Mouse (Mus musculus) thymus, adult 18-20 months (tissue): ENCODE measurements around the gene Dnajb4.

Experiments used
- DNase-seq, 2 experiments: peaks; one replicate each; pipeline ENCODE4 v3.0.0; 2022; ENCODE audit warnings: mixed read lengths in 2 of 2

Gene Dnajb4

DNA sequence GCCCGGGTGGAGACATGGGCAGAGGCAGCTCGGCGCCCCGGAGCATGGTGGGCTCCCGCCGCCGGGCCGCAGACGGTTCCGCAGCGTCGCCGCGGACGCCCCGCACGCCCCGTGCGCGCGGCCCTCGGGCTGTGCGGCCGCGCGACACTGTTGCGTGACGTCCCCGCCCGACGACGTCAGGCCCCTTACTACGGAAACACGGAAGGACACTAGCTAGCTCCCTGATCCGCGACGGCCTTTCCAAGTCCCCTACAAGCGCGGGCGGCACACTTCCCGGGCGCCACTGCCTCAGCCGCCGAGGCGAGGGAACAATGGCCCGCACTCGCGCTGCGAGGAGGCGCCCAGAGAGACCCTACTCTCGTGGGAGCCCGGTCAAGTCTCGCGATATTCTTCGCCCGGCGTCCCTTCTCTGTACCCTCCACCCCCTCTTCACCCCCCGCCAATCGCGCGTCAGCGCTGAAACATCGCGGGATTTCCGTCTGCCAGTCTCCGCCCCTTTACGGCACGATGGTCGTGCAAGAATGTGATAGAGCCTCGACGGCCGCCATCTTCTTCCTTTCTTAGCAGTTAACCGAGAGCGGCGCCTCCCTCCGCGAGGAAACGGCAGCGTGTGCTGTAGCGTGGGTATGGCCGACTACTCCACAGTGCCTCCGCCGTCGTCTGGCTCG is at the start of gene Dnajb4, which contains the start of gene Fubp1:
Dnajb4 (minus strand) TSS at position 336 of the 668 bp plus-strand sequence.
Fubp1 (plus strand) TSS at position 456 of the 668 bp plus-strand sequence.
- peak; percentile 100 for DNase-seq

DNA sequence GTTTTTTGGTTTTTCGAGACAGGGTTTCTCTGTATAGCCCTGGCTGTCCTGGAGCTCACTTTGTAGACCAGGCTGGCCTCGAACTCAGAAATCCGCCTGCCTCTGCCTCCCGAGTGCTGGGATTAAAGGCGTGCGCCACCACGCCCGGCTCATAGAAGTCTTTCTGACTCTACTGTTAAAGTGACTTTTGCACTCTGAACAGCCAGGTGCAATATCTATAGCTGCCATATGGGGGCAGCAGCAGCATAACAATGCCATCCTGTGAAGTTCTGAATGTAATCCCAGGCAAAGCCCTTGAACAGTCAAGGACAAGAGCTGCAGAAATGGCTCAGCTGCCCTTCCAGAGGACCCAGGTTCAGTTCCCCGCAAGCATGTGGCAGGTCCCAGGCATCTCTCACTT is 49.3 kb upstream of the Dnajb4 start:
- DNase-seq: peak in 1 of 2 experiments; percentile 25

DNA sequence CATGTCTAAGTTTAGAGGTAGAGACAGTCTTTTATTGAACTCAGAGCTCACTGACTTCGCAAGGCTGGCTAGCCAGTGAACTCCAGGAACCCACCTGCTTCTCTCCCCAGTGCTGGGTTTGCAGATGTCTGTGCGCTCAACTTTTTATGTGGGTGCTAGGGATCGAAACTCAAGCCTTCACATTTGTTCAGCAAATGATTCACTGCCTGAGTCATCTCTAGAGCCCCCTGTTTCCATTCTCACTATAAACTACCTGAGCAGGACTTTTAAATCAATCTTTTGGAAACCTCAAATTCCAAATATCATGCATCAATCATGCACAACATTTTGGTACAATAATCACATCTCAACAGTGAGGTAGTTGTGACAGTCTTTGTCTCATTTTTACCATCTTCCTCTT is 47.4 kb upstream of the Dnajb4 start:
- no peak for DNase-seq

DNA sequence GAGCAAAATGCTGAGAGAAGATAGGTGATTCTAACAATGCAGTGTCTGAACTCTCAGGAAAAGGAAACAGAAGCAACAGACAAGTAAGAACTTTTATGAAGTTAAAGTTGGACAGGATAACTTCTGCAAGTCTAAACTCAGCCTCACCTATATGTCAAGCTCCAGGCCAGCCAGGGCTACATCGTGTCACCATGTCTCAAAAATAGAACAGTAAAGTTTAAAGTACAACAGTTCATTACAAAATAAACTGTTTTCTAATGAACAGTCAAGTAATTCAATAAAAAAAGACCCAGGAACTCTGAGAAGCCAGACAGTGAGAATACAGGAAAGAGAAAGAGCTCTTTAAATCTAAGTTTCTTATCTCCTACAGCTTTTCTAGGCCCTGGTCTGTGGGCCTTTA is 40.4 kb upstream of the Dnajb4 start:
- no peak for DNase-seq

DNA sequence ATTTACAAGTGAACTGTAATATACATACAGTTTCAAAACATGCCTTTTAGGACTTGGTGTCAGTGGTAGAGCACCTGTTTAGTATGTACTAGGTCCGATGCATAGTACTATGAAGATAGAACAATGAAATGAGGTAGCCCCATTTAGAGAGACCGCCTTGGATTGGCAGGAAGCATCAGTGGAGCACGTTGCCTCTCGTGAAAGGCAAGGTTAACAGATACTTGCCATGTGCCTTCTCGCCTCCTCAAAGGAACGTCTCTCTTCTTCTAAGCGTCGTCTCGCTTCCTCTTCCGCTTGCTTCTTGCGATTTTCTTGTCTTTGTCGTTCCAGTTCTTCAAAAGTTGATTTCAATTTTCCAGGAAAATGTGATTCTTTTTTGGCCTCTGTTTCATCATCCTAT is 37.6 kb upstream of the Dnajb4 start:
- DNase-seq: no peak

DNA sequence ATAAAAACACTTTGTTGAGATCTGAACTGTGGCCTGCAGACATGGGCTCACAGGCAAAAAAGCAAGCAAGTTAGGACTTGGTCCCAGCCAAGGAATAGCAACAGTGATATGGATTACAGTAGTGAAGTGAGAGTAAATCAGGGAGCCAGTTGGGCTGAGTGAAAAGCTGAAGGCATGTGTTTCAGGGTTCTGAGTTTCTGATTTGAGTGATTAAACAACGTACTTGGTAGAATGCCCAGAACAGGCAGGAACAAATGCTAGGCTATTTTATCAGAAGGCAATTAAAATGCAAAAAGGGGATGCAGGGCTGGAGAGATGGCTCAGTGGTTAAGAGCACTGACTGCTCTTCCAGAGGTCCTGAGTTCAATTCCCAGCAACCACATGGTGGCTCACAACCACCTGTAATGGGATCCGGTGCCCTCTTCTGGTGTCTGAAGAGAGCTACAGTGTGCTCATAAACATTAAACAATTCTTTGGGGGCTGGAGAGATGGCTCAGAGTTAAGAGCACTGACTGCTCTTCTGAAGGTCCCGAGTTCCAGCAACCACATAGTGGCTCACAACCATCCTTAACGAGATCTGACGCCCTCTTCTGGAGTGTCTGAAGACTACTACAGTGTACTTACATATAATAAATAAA is 35.3 kb upstream of the Dnajb4 start:
- DNase-seq: no peak

DNA sequence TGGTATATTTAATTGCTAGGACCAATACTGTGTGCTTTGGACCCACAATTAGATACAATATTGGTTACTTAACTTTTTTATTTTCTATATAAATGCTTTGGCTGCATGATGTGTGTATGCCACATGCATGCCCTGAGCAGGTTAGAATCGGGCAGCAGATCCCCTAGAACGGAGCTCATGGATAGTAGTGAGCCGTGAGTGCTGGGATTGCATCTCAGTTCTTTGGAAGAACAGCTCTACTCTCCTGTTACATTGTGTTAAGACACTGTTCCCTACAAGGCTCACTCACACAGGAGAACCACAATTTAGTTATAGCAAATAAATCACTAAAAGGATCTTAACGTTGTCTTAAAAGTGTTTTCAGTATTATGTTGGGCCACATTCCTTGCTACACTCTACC is 33.2 kb upstream of the Dnajb4 start:
- no peak for DNase-seq

DNA sequence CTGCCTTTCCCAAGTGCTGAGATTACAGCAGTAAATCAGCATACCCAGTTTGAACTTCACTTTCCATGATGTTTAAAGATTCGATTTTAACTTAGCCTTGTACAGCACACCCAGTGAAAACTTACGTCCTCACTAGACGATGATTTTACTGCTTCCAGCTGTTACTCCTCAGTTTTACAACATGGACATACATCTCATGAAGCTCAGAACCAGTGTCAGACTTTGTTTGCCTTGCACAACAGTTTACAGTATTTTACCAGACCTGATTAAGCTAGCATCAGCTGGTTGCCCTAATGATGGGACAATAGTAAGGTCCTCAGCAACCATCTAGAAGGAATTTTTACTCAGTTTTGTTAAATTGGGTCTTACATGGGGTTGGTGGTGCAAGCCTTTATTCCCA is 31.0 kb upstream of the Dnajb4 start:
- no peak for DNase-seq

DNA sequence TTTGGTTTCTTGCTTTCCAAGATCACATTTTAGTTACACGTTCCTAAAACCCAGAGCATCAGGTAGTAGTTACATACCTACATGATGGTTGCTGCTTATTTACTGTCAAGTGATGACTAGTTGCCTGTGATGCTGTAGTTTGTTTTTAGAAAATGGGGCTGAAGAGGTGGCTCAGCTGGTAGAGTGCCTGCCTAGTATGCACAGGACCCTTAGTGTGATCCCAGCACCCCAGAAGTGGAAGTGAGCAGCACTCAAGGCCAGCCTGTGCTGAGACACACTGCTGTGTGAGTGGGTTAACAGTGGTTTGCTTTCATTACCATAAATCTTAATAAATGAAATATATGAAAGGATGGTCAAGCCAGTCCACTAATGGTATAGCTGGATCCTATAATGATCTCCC is 29.5 kb upstream of the Dnajb4 start:
- no peak for DNase-seq

DNA sequence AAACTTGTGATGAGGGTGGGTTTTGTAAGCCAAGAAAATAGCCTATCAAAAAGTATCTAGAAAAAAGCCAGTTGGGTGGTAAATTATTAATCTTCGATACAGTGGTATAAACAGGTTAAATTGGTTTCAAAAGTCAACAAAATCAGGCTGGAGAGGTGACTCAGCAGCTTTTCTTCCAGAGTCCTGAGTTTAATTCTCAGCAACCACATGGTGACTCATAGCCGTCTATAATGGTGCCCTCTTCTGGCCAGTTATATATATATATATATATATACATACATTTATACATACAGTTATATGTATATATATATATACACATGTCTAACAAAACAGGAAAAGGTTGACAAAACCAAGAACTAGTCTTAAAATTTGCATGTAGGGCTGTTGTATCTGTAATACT is 28.7 kb upstream of the Dnajb4 start:
- no peak for DNase-seq

DNA sequence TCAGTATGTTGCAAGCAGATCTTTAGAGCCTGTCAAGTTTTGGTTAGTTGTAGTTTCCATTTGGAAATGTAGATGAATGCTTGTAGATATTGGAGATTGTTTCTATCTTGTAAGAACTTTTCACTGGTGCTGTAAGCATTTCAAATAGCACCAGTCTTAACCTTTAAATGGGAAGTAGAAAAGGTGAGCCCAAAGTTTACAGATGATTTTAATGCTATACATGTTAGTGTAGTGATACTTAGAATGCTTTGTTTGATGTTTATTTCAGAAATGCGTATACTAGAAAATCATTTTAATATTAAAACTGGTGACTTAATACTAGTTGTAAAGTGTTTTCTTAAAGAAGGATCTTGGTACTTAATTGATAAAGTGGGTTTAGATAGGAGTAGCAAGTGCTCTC is 25.7 kb upstream of the Dnajb4 start:
- DNase-seq: no peak

DNA sequence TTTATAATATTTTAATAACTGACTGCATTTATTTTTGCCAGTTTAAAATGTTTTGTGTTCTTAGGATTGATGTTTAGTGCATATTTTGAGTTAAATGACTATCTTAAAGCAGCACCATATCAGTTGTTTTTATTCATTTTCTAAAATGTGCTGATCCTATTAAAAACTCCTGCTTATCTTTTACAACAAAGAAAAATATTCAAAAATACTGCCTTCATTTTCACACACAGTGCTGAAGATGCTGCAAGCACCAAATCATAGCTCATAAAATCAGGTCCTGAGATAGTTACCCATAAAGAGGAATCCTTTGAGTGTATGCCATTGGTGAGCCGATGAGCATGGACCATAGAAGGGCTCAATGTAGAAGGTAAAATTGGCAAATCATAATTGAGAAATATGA is 25.1 kb upstream of the Dnajb4 start:
- no peak for DNase-seq

DNA sequence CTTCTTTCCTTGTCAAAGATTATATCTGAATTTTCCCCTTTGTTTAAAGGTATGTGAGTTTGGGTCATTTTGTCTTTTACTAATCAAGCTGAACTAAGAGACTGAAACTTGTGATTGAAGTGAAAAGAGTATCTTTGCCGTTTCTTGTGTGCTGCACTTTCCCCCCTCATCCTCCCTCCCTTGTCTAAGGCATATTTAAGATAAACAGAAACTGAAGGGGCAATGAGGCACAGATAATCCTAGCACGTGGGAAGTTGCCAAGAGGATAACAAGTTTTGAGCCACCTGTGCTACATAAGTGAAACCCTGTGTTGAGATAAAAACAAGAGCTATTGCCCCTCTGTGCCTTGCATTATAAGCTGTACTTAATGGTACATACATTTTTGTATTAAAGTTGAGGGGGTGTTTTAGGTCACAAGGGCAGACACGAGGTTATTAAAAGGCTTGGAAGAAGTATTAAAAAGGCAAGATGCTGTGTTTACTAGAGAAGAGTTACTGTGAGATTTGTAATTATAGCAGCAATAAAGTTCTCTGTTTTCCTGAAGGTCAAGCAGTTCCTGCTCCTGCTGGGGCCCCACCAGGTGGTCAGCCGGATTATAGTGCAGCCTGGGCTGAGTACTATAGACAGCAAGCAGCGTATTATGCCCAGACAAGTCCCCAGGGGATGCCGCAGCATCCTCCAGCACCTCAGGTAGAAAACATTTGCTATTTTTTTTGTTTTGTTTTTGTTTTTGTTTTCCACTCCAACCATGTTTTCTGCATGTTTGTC is 21.4 kb upstream of the Dnajb4 start:
- no peak for DNase-seq

DNA sequence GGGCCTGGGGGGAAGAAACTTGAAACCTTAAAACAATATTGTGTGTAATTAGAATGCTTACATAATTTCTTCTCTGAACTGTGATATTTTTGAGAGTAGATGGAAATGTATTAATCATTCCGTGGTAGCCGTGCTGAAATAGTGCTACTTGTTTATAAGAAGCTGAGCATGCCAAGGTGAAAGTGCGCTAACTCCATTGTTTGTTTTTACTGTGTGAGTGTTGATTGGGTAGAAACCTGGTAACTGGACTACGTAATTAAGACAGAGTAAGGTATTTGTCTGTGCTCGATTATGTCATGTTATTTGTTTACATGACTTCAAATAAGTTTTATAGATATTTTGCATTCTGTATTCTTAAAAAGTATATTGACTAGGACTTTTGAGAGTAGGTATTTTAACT is 19.2 kb upstream of the Dnajb4 start:
- no peak for DNase-seq

DNA sequence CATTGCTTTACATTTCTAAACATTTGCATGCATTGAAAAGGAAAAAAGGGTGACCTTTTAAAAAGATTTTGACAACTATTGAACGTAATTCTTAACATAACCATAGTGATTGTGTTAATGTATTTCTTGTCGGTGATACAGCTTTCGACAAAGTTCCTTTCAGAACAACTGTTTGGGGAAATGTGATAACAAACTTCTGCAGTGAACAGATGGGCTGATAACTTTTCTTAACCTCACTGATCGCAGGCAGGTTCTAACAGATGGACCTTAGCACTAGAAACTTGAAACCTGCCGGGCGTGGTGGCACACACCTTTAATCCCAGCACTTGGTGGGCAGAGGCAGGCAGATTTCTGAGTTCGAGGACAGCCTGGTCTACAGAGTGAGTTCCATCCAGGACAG is 18.7 kb upstream of the Dnajb4 start:
- DNase-seq: no peak

DNA sequence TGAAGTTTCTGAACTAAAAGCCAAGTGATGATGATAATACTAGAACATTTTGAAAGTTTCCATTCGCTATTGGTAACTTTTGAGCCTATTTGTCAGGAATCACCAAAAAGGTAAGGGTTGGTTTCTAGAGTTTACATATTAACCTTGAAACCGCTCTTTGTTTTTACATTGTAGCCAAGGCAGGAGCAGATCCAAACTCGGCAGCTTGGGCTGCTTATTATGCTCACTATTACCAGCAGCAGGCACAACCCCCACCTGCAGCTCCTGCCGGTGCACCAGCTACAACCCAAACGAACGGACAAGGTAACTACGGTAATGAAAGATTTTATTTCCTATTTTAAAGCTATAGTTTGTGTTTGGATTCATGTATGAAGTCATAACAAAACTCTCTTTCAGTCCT is 15.8 kb upstream of the Dnajb4 start:
- no peak for DNase-seq

DNA sequence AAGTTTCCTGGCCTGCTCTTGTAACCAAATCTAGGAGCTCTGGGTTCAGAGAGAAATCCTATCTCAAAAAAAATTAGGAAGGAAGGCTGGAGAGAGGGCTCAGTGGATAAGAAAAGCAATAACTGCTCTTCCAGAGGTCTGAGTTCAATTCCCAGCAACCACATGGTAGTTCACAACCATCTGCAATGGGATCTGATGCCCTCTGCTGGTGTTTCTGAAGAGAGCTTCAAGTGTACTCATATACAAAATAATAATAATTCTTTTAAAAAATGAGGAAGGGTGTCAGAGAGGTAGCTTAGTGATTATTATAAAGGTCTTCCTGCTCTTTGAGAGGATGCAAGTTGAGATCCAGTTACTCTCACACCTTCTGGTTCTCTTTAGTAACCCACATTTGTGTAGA is 14.8 kb upstream of the Dnajb4 start:
- no peak for DNase-seq

DNA sequence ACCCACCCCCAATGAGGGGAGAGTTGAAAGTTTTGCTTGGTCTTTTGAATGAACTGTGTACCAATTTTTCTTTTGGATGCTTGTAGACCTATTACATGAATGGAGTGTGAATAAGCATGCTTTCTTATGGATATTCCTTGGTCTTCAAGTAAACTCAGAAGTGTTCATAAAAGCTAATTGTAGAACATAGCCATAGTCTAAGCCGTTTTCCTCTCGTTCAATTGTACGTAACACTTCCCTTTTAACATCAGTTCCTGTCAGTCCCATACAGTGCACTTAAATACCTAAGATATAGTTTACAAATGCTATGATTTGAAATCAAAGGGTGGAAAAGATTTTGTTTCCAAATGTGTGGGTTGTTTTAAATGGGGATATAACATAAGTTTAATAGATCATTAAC is 3.3 kb upstream of the Dnajb4 start:
- DNase-seq: no peak

DNA sequence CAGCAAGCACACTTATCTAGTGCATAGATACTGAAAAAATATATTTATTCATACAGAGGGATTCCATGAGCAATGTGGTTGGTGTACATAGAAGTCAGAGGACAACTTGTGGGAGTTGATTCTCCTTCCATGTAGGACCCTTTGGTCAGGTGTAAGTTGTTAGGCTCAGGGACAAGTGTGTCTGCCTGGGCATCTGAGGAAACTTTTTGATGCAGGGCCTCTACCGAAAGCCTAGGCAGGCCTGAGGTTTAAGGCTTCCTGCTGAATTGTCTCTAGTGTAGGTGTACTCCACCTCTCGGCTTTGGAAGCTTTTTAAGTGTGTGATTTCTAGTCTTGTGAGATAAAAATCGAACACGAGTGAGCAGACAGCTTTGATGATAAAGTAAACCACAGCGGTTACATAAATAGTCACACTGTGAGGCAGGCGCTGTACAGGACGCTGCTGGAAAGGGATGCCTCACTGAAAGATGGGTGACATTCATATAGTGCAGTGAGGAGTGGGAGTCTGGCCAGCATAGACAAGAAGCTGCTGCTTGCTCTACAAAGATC is 1.7 kb upstream of the Dnajb4 start:
- DNase-seq: peak in 1 of 2 experiments; percentile 49

DNA sequence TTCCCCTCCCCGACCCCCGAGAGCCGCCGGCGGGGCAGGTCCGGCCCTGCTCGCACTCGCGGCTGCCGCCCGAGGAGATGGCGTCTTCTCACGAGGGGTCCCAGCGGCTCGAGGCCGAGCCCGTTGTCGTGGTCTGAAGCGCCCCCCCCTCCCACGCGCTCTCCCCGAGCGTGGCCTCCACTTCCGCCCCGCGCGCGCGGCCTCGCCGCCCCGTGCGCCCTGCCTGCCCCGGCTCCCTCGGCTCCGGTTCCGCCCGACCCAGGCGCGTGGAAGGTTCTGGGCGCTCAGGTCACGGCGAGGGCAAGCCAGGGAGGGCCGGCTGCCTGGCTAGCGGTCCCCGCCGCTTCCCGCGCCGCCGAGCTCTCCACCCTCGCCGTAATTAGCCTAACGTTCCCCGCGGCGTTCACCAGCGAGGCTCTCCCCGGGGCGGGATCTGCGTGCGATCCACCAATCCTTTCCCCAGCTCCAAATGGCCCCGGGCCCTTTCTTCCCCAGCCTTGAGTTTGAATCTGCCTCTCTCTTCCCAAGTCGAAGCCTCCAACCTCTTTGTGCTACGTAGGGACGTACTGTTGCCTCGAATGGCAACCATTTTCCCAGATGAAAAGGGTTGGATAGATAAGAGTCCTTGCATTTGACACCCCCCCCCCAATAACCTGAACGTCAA is 758 bp upstream of the Dnajb4 start:
- DNase-seq: peak; percentile 55 to 64

DNA sequence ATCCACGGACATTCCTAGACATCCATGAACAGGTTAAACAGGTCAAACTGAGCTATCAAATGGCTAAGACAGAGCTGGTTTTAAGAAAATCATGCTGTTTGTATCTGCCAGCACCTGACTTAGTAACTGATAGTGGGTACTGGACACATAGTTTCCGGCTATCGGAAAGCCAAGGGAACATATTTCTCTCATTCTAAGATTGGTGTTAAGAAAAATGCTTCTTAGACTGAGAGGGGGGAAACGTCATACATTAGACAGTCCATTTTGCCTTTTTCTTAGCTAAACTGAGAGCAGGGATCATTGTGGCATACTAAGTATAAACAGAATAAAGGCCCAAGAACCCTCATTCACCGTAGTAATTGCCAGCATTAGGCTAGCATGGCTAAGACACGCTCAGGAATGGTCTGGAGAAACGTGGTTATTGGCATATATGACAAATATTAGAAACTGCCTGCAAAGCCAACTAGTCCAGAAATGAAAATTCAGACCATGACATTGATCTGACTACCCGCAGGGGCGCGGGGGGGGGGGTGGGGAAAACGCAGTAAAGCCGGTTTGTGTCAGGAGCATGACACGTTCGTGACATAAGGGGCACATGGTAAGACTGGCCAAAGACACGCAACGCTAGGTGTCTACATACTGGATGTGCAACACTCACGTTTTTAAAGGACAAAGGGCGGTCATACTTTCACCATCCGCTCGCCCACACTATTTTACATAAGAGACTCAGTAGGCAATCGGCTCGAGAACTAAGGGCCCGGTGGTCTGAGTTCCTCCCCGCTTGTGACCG is 730 bp downstream of the Dnajb4 start:
- peak in 1 of 2 experiments; percentile 46 for DNase-seq
